Mouse (Mus musculus) left cerebral cortex, postnatal 36 days (tissue): ENCODE measurements around the gene Atp5d. TPM values are rescaled to one million over a fixed set of nuclear protein-coding genes. Genes with fewer than 3 reads are reported as not detected.
"Not testable (repeated sequence)": the region's sequence is repeated elsewhere in the genome, so short reads cannot be mapped to it uniquely, and the experiment has no call there.

Experiments used
- DNase-seq, 2 experiments: peaks; one replicate each; pipeline ENCODE4 v3.0.0; 2021 to 2022; ENCODE audit warnings: low spot score in 2 of 2, mixed read lengths in 1 of 2
- intact Hi-C: fragments of 180-260 bp; cut with DNase I; formaldehyde crosslinking; loops from one replicate; pipeline ENCODE4 v1.15.1; 2025
- total RNA-seq, 2 experiments: library from RNA; stranded (reverse); gene quantifications; 2 replicates each; pipeline ENCODE4 v1.2.3; 2021

Gene Atp5d
- total RNA-seq, 2 experiments from 2014 or later, result 334 to 384 TPM

DNA sequence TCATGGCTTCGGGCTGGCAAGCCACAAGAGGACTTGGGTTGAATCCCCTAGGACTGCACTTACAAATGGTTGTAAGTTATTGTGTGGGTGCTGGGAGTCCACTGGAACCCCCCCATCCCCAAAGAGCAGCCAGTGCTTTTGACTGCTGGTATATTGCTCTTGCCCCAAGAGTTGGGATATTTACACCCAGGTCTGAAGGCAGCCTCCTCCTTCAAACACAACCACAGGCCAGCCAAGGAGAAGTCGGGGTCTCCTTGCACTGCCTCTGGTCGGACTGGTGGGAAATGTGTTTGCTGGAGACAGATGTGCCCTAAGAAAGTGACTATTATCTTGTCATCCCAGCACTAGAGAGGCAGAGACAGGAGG lies 23.8 kb downstream of the Atp5d start:
- DNase-seq, result no peak
- intact Hi-C loops, result no loop called here

- no peak for DNase-seq
- intact Hi-C loops, result no loop called here
Measured at GRCm38 (mm10) chr10:80162716-80163299, 24.4 kb downstream of the Atp5d start.

DNA sequence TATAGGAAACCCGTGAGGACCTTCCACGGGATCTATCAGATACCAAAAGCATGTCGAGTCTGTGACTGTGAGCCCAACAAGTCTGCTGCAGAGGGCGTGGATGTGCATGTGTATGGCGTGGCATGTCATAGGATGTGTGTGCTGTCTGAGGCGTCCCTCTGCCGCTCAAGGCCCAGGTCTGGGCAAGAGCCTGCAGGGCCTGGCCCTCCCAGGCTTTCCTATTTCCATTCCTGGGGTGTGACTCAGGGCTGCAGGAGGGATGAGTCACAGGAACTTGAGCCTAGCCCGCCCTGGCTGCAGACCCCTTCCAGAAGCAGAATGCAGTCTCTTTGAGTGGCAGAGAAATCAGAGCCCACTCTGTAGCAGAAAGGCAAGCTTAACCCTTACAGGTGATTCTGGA lies 25.3 kb downstream of the Atp5d start:
- peak; percentile 36 to 55 for DNase-seq
- intact Hi-C loops, result no loop called here

DNA sequence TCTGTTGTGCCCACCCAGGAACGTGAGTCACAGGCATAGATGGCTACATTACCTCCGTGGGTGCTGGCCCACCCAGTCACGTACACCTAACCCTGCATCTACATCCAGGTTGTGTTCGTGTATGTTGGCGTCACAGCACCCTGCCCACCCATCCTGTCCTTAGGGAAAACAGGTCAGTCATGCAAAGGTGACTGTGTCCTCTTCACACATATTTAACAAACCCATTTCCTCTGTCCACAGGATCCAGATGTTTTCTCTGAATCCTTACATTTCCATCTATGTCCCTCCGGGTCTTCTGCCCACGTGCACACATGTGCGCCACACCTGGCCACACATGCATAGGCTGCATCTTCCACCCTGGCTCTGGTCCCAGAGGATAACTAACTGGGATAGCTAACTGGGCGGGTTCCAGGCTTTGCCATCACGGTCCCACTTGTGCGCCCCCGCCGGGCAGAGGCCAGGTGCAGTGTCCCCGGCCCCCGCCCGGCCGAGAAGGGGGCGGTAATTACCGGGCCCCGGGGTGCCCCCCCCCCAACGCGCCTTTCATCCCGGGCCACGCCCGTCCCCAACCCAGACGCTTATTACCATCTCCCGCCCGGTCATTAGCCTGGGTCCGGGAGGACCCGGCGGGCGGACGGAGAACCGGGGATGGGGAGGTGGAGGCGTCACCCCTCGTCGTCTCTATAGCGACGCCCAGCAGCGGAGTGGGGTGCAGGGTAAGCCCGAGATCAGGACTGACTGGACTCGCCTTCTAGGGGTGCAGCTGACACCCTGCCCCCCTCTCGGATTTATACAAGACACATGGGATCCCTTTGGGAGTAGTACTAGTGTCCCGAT lies 25.9 kb downstream of the Atp5d start:
- intact Hi-C loops, result no loop called here
- DNase-seq, result peak in 1 of 2 experiments; percentile 25

DNA sequence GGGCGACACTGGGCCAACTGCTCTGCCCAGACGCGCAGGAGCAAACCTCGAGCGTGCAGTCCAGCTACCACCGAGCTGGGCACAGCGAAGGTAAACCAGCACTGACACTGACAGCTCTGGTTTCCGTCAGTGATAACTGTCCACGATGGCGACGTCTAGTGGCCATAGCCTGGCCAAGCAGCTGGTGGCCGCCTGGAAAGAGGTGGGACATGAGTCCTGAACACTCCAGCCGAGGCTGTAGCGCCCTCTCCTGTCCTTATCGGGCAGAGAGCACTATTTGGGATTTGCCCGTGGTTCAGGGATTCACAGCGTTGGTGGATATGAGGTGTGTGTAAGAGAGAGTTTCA lies 26.5 kb downstream of the Atp5d start:
- DNase-seq, result peak; percentile 94 to 95
- intact Hi-C loops, result loop anchor here (1.0 kb wide), 1 partner anchor 17 kb away; the partner anchor contains the start of gene Midn

DNA sequence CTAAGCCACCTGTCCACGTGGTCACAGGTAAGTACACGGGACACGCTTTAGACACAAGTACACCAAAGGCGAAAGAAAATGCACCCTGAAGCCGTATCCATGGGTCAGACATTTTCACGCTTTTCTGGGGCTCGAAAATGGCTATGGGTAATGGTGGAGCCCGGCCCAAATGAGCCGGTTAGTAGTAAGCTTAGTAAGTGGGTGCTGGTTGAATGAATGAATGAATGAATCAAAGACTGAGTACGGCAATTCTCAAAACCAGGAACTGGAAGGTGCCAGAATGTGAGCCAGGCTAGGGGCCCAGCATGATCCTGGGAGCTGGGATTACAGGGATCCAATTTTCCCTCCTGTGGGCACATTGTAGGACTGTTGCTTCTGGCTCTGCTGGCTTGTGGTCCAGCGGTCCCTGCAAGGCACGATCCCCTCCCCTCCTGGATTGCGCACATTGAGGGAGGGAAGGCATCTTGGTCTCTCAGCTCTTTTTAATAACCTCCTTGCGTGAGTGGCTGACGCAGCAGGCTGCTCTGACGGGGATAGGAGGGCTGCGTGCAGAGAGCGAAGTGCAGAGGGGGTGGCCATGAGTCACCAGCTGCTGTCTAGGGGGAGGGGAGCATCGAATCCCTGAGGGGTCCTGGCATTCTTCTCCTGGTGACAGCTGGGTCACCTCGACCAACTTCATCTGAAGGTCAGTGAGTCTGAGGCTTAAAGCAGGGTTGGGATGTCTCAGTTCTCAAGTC lies 27.1 kb downstream of the Atp5d start, which contains the start of gene Cirbp:
Cirbp (plus strand) TSS at position 594 of the 737 bp plus-strand sequence.
- intact Hi-C loops, result loop anchor here (1.0 kb wide), 1 partner anchor 17 kb away; the partner anchor contains the start of gene Midn
- peak; percentile 61 to 73 for DNase-seq

DNA sequence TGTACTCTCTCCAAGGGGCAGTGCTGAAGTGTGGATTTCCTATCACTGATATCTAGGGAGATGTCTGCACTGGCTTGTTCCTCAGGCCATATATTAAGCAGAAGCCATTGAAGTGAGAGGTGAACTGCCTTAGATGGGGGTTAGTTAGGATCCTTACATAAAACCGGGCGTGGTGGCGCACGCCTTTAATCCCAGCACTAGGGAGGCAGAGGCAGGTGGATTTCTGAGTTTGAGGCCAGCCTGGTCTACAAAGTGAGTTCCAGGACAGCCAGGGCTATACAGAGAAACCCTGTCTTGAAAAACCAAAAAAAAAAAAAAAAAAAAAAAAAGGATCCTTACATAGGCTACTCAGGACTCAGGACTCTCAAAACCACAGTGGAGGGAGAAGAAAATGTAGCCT lies 27.7 kb downstream of the Atp5d start:
- DNase-seq, intact Hi-C loops: not testable (repeated sequence)

GRCm38 (mm10) chr10:80167460-80168037 lies 29.1 kb downstream of the Atp5d start:
- DNase-seq, result peak; percentile 98
- intact Hi-C loops, result no loop called here

DNA sequence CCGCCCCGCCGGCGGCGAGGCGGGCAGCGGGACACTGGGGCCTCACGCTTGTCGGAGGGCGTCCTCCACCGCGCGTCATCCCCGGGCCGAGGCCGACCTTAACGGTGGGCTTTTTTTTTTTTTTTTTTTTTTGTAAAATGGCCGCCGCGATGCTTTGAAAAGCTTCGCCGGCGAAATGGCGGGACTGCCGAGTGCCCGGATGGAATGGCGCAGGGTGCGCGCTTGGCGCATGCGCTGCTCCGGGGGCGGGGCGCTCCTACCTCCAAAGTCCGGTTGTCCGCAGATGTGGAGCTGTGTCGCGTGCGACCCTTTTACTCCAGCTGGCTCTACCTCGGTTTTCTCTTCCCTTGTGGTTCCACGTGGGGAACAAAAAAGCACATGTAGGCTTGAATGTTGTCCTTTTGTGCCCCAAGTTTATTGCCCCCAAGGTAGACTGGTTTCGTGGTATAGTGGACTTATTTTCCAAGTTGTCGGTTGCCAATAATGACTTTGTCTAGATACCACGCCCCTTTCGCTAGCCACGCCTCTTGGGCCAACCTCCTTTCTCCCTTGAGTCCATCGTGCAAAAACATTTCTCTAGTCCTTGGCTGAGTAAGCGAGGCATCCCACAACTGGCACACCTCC lies 29.7 kb downstream of the Atp5d start:
- peak; percentile 92 to 94 for DNase-seq
- intact Hi-C loops, result no loop called here

DNA sequence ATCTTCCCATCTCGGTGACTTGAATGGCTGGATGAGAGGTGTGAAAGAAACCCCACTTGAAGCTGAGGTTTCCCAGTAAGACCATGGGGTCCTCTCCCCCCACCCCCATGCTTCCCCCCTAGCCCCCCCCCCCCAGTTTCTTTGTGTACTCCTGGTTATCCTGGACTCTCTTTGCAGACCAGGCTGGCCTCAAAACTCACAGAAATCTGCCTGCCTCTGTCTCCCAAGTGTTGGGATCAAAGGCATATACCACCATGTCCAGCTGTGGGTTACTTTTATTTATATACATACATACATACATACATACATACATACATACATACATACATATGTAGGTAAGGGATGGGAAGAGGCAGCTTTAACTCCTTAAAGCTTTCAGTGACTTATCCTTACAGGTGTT lies 30.6 kb downstream of the Atp5d start:
- intact Hi-C loops, result no loop called here
- no peak for DNase-seq

- intact Hi-C loops, result no loop called here
- DNase-seq, result no peak
Measured at GRCm38 (mm10) chr10:80169651-80170050, 31.2 kb downstream of the Atp5d start.

DNA sequence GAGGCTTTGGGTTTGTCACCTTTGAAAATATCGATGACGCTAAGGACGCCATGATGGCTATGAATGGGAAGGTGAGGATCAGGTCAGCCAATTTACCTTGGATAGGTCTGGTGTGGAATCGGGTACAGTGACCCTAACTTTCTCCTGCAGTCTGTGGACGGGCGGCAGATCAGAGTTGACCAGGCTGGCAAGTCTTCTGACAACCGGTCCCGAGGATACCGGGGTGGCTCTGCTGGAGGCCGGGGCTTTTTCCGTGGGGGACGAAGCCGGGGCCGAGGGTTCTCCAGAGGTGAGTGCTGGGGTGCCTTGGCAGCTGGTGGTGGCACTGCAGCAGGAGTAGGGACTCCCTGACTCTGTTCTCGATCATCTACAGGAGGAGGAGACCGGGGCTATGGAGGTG lies 31.6 kb downstream of the Atp5d start:
- intact Hi-C loops, result no loop called here

DNA sequence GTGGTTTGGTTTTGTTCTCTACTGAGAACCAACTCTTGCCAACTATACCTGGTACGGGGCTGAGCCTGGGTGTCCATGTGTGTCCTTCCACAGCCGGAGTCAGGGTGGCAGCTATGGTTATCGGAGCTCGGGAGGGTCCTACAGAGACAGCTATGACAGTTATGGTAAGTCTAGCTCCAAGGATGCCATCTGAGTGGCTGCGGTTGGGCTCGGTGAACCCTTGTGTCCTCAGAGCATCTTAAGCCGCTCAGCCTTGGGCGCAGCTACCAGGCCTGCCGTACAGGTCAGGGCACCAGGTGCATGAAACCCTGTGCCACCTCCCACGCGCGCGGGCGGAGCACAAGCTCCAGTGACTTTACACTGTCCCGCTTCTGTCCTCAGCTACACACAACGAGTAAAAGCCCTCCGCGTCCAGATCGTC lies 32.2 kb downstream of the Atp5d start:
- no peak for DNase-seq
- intact Hi-C loops, result no loop called here

More for the DNA sequence above, 31.6 kb downstream of the Atp5d start:
- no peak for DNase-seq

- intact Hi-C loops, result no loop called here
- DNase-seq, result no peak
Measured at GRCm38 (mm10) chr10:80171252-80171651, 32.8 kb downstream of the Atp5d start.

GRCm38 (mm10) chr10:80171760-80172526 lies 33.5 kb downstream of the Atp5d start:
- DNase-seq, result peak in 1 of 2 experiments; percentile 25
- intact Hi-C loops, result no loop called here

DNA sequence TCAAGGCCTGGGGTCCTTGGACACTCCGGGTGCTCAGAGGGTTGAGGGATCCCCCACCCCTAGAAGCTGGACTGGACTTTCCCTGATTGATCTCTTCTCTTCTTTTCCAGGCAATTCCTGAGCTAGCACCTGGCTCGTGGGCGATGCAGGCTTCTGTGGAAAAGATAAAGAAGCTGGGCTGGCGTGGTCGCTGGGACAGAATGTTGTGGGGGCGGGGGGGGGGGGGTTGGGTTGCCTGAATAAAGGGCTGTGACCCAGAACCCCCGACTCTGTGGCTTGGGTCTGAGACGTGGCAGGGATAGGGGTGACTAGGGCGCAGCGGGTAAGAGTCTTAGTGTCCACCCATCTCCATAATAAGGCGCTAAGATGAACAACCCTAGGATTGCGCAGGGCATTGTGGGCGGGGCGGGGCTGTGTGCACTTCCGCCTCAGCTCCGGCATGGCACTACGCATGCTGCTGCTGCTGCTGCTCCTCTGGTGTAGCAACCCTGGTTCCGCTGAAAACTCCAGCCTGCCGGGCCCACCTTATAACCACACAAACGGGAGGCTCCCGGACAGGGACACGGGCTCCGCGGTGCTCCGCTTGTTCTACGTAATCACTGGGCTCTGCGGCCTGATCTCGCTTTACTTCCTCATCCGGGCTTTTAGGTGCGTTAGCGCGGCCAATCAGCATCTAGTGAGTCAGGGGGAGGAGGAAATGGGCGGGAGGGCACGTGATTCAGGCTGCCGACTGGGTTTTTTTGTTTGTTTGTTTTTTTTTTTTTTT lies 34.3 kb downstream of the Atp5d start, which contains the start of gene 1600002K03Rik:
1600002K03Rik (plus strand) TSS at position 418 of the 766 bp plus-strand sequence.
- peak; percentile 92 to 93 for DNase-seq
- intact Hi-C loops, result no loop called here

DNA sequence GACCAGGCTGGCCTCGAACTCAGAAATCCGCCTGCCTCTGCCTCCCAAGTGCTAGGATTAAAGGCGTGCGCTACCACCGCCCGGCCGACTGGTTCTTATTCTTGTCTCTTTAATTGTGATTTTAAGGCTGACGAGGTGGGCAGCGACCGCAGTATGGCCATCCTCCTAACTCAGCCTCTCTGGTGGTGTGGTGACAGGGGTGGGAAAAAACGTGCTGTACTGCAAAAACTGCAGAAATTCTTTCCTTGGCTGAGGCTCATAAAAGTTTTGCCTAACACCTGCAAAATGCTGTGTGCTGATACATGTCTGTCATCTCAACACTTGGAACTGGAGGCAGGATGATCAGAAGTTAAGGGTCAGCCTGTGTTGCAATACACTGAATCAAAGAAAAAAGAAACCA lies 34.9 kb downstream of the Atp5d start:
- intact Hi-C loops, result no loop called here
- peak in 1 of 2 experiments; percentile 27 for DNase-seq
